9 mouse cellular contexts compared by ENCODE assay signal in genomic region chr16:90400906-90401666, GRCm38 (mm10). TPM values are rescaled to one million over a fixed set of nuclear protein-coding genes. Genes with fewer than 3 reads are reported as not detected.
DNase-seq lines count a peak whose midpoint lies in the region; ATAC-seq and TF ChIP-seq lines count a peak whose summit lies in the region.
"Had no signal": no experiment of that assay in that cellular context is flagged by ENCODE, and none has a peak within 500 bp of the region (broad histone marks: within the 10 kb centered on the region; RNA-seq: fewer than 3 reads in every experiment).

No protein-coding gene starts in this region.

- 16% methylated on average over 12 of the region's 12 CpGs for WGBS in embryonic facial prominence, embryonic 10.5 days
- 22% methylated on average over 12 of the region's 12 CpGs for WGBS in hindbrain, embryonic 15.5 days

- H3K9me3 ChIP-seq in embryonic facial prominence, embryonic 10.5 days: no peaks in the 10 kb centered on the region
- H3K9me3 ChIP-seq in hindbrain, embryonic 15.5 days: no peaks in the 10 kb centered on the region

- peaks cover 50% of the 10 kb centered on the region for H3K36me3 ChIP-seq in embryonic facial prominence, embryonic 10.5 days (replicated peaks)
- H3K36me3 ChIP-seq in hindbrain, embryonic 15.5 days: no peaks in the 10 kb centered on the region

- DNase-seq in layer of hippocampus, adult 2 months (ENCODE audit: low spot score in 2 of 2): no peak
- DNase-seq in layer of hippocampus, postnatal 10 days (ENCODE audit: low spot score in 2 of 2): no peak
- DNase-seq in embryonic facial prominence, embryonic 10.5 days (ENCODE audit: low spot score): peak; percentile 39
- peak; percentile 55 for DNase-seq in retina, embryonic 14.5 days (ENCODE audit: low spot score)
- DNase-seq in thymus, postnatal 0 days (ENCODE audit: low spot score): no peak
- no peak for DNase-seq in Muller cell, postnatal 12 days (ENCODE audit: inconsistent ontology term)
- no peak for DNase-seq in kidney, adult 9 months
- DNase-seq: cerebellum, postnatal 14 days had no signal

- peak; percentile 44; the same call in 1 of the 2 replicates for ATAC-seq in hindbrain, embryonic 15.5 days (ENCODE audit: low FRiP score, low read depth)

- H3K4me2 ChIP-seq in hindbrain, embryonic 15.5 days: peak overlapping the region; percentile 38; the same call in 1 of the 2 replicates

- TF ChIP-seq CTCF in layer of hippocampus, adult 2 months (conservative IDR thresholded peaks at IDR 0.05): no peak

- peak overlapping the region; percentile 11; the same call in 1 of the 2 replicates for H3K4me3 ChIP-seq in layer of hippocampus, adult 2 months
- peak overlapping the region; percentile 43 for H3K4me3 ChIP-seq in embryonic facial prominence, embryonic 10.5 days
- no peak overlapping the region for H3K4me3 ChIP-seq in hindbrain, embryonic 15.5 days

- no peak overlapping the region for H3K9ac ChIP-seq in hindbrain, embryonic 15.5 days

- no peaks in the 10 kb centered on the region for H3K27me3 ChIP-seq in embryonic facial prominence, embryonic 10.5 days (replicated peaks; ENCODE audit: low read depth, poor library complexity, severe bottlenecking)
- no peaks in the 10 kb centered on the region for H3K27me3 ChIP-seq in hindbrain, embryonic 15.5 days

- H3K4me1 ChIP-seq in embryonic facial prominence, embryonic 10.5 days: peaks cover 44% of the 10 kb centered on the region
- peaks cover 20% of the 10 kb centered on the region for H3K4me1 ChIP-seq in hindbrain, embryonic 15.5 days (replicated peaks)

- no peak overlapping the region for H3K27ac ChIP-seq in layer of hippocampus, adult 2 months
- H3K27ac ChIP-seq in embryonic facial prominence, embryonic 10.5 days (replicated peaks): peak overlapping the region; percentile 81
- H3K27ac ChIP-seq in hindbrain, embryonic 15.5 days (replicated peaks): no peak overlapping the region

RNA-seq across cellular contexts. Expression of gene Hunk, which starts 15.3 kb away (rescaled TPM):
- total RNA-seq in layer of hippocampus, adult 2 months (2021): 10 to 100 TPM; 25.7 to 31.1 TPM
- 10 to 100 TPM; 28.9 to 32.6 TPM for total RNA-seq in layer of hippocampus, postnatal 10 days (2021)
- 16.5 and 17.2 TPM in 2 replicates for polyA plus RNA-seq in embryonic facial prominence, embryonic 10.5 days (2016; fragmentation: Nextera tagmentation; extraction: Ambion mirVana)
- 6.3 and 7.1 TPM in 2 replicates for polyA plus RNA-seq in hindbrain, embryonic 15.5 days (2015; fragmentation: Nextera tagmentation; extraction: Ambion mirVana)
- polyA plus RNA-seq in thymus, postnatal 0 days (2015; fragmentation: Nextera tagmentation; extraction: Ambion mirVana): 3.1 and 3.6 TPM in 2 replicates

Comparison
In these comparisons a context has a peak if more than half of its experiments do, and no peak if none do; other contexts are left out.
1. DNase-seq: peak in embryonic facial prominence, embryonic 10.5 days (single experiment) and retina, embryonic 14.5 days (single experiment); none in layer of hippocampus, adult 2 months (0 of 2), layer of hippocampus, postnatal 10 days (0 of 2), thymus, postnatal 0 days (single experiment), Muller cell, postnatal 12 days (single experiment) and kidney, adult 9 months (single experiment).